ENCODE assay signal across 8 mouse cellular contexts in the genomic region with DNA sequence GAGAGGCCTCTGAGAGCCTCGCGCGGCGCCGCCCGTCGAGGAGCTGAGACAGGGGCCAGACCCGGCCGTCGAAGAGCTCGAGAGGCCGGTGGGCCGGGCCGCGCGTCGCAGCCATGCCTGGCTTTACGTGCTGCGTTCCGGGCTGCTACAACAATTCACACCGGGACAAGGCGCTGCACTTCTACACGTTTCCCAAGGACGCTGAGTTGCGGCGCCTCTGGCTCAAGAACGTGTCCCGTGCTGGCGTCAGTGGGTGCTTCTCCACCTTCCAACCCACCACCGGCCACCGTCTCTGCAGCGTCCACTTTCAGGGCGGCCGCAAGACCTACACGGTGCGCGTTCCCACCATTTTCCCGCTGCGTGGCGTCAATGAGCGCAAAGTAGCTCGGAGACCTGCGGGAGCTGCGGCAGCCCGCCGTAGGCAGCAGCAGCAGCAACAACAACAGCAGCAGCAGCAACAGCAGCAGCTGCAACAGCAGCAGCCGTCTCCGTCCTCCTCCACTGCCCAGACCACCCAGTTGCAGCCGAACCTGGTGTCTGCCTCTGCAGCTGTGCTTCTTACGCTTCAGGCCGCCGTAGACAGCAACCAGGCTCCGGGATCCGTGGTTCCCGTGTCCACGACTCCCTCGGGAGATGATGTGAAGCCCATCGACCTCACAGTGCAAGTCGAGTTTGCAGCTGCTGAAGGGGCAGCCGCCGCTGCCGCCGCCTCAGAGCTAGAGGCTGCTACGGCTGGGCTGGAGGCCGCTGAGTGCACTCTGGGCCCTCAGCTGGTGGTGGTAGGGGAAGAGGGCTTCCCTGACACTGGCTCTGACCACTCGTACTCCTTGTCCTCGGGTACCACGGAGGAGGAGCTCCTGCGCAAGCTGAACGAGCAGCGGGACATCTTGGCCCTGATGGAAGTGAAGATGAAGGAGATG. TPM values are rescaled to one million over a fixed set of nuclear protein-coding genes. Genes with fewer than 3 reads are reported as not detected.
DNase-seq lines count a peak whose midpoint lies in the region; ATAC-seq and TF ChIP-seq lines count a peak whose summit lies in the region.
"Had no signal": no experiment of that assay in that cellular context is flagged by ENCODE, and none has a peak within 500 bp of the region (broad histone marks: within the 10 kb centered on the region; RNA-seq: fewer than 3 reads in every experiment).

No protein-coding gene starts in this region.

- no peaks in the 10 kb centered on the region for H3K9me3 ChIP-seq in G1E (replicated peaks)
- no peaks in the 10 kb centered on the region for H3K9me3 ChIP-seq in forebrain, embryonic 11.5 days (ENCODE audit: control insufficient read depth, low read length)
- no peaks in the 10 kb centered on the region for H3K9me3 ChIP-seq in hindbrain, embryonic 11.5 days (ENCODE audit: control insufficient read depth, low read length)
- no peaks in the 10 kb centered on the region for H3K9me3 ChIP-seq in megakaryocyte, embryonic 14.5 days

- H3K36me3 ChIP-seq in G1E (replicated peaks) = peaks cover 27% of the 10 kb centered on the region
- no peaks in the 10 kb centered on the region for H3K36me3 ChIP-seq in forebrain, embryonic 11.5 days (ENCODE audit: control insufficient read depth, insufficient read depth, low read length)
- H3K36me3 ChIP-seq in hindbrain, embryonic 11.5 days (ENCODE audit: control insufficient read depth, insufficient read depth, low read length) = no peaks in the 10 kb centered on the region
- peaks cover 16% of the 10 kb centered on the region for H3K36me3 ChIP-seq in megakaryocyte, embryonic 14.5 days (replicated peaks; ENCODE audit: low read length)

- intact Hi-C loops in left cerebral cortex, postnatal 10 days (cut with DNase I) = loop anchor here (10.0 kb wide), 1 partner anchor 79 kb away; a partner anchor contains a TSS

- WGBS in bone marrow, adult 2 months = under 1% methylated on average over 71 of the region's 71 CpGs
- under 1% methylated on average over 70 of the region's 71 CpGs for WGBS in forebrain, embryonic 11.5 days
- WGBS in hindbrain, embryonic 11.5 days = under 1% methylated on average over 54 of the region's 71 CpGs

- peaks cover 61% of the 10 kb centered on the region for H3K4me1 ChIP-seq in G1E (ENCODE audit: insufficient read depth, low read depth, low read length)
- peaks cover 3% of the 10 kb centered on the region; the same call in 1 of the 2 replicates for H3K4me1 ChIP-seq in bone marrow, adult 2 months (ENCODE audit: control insufficient read depth, insufficient read depth, low read length)
- peaks cover 17% of the 10 kb centered on the region for H3K4me1 ChIP-seq in forebrain, embryonic 11.5 days (replicated peaks; ENCODE audit: control insufficient read depth, insufficient read depth, low read length)
- H3K4me1 ChIP-seq in hindbrain, embryonic 11.5 days (replicated peaks; ENCODE audit: control insufficient read depth, insufficient read depth, low read length) = peaks cover 11% of the 10 kb centered on the region
- peaks cover 67% of the 10 kb centered on the region for H3K4me1 ChIP-seq in megakaryocyte, embryonic 14.5 days

- no peak for ATAC-seq in G1E (ENCODE audit: extremely low read depth, insufficient number of reproducible peaks, low FRiP score, poor library complexity, severe bottlenecking)
- ATAC-seq in forebrain, embryonic 11.5 days (replicated peaks; ENCODE audit: low FRiP score) = peak; percentile 11; the same call in 1 of the 2 replicates
- peak; percentile 23; the same call in 1 of the 2 replicates for ATAC-seq in hindbrain, embryonic 11.5 days (ENCODE audit: low FRiP score)

- H3K27ac ChIP-seq in bone marrow, adult 2 months (ENCODE audit: control insufficient read depth, insufficient read depth, low read depth, low read length, poor library complexity) = peak overlapping the region; percentile 85
- peak overlapping the region; percentile 46 for H3K27ac ChIP-seq in forebrain, embryonic 11.5 days (ENCODE audit: low read depth, low read length)
- peak overlapping the region; percentile 82 for H3K27ac ChIP-seq in hindbrain, embryonic 11.5 days (ENCODE audit: low read depth, low read length)

- H3K4me3 ChIP-seq in G1E (ENCODE audit: low read depth, low read length) = peak overlapping the region; percentile 77
- H3K4me3 ChIP-seq in bone marrow, adult 2 months (replicated peaks; ENCODE audit: control insufficient read depth, low read depth, low read length) = peak overlapping the region; percentile 84
- peak overlapping the region; percentile 78 for H3K4me3 ChIP-seq in forebrain, embryonic 11.5 days (ENCODE audit: low read depth, low read length)
- peak overlapping the region; percentile 78 for H3K4me3 ChIP-seq in hindbrain, embryonic 11.5 days (ENCODE audit: low read depth, low read length)
- peak overlapping the region; percentile 100 for H3K4me3 ChIP-seq in megakaryocyte, embryonic 14.5 days (replicated peaks)

- TF ChIP-seq CTCF in G1E (IDR thresholded peaks at IDR 0.05; ENCODE audit: low read depth, low read length) = no peak
- no peak for TF ChIP-seq CTCF in bone marrow, adult 2 months (IDR thresholded peaks at IDR 0.05; ENCODE audit: control insufficient read depth, insufficient read depth, low read length)

- peak; percentile 27; the same call in 1 of the 2 replicates for TF ChIP-seq POLR2A in bone marrow, adult 2 months (IDR thresholded peaks at IDR 0.05; ENCODE audit: borderline replicate concordance, control insufficient read depth, low read depth, low read length)

- H3K9ac ChIP-seq in forebrain, embryonic 11.5 days (ENCODE audit: low read length) = peak overlapping the region; percentile 79
- peak overlapping the region; percentile 86 for H3K9ac ChIP-seq in hindbrain, embryonic 11.5 days (ENCODE audit: low read depth, low read length)

- H3K27me3 ChIP-seq in G1E (ENCODE audit: insufficient read depth, low read length) = no peaks in the 10 kb centered on the region
- no peaks in the 10 kb centered on the region for H3K27me3 ChIP-seq in forebrain, embryonic 11.5 days (ENCODE audit: control insufficient read depth, insufficient read depth, low read length)
- no peaks in the 10 kb centered on the region for H3K27me3 ChIP-seq in hindbrain, embryonic 11.5 days (ENCODE audit: control insufficient read depth, insufficient read depth, low read length)
- H3K27me3 ChIP-seq in megakaryocyte, embryonic 14.5 days (replicated peaks) = no peaks in the 10 kb centered on the region

- H3K4me2 ChIP-seq in forebrain, embryonic 11.5 days (ENCODE audit: low read depth, low read length, severe bottlenecking) = peak overlapping the region; percentile 97
- peak overlapping the region; percentile 96 for H3K4me2 ChIP-seq in hindbrain, embryonic 11.5 days (replicated peaks; ENCODE audit: low read depth, low read length)

- DNase-seq in G1E (ENCODE audit: low spot score) = peak; percentile 18
- DNase-seq in forebrain, embryonic 11.5 days (ENCODE audit: low spot score) = no peak
- DNase-seq in hindbrain, embryonic 11.5 days (ENCODE audit: low spot score) = peak; percentile 65
- peak; percentile 36 to 76 for DNase-seq in left cerebral cortex, postnatal 10 days (ENCODE audit: extremely low spot score in 1 of 2, low spot score in 2 of 2)
- peak; percentile 21 to 22 for DNase-seq in spleen, postnatal 36 days (ENCODE audit: low spot score in 2 of 2)

RNA-seq across cellular contexts. Expression of a gene that starts 0.6 kb away (rescaled TPM):
- total RNA-seq in G1E (2014; fragmentation: Nextera tagmentation) (18.1 and 22.5 TPM in 2 replicates), G1E (2017) (35.8 and 42.5 TPM in 2 replicates)
- polyA plus RNA-seq in G1E (2012) = 31.7 and 34.2 TPM in 2 replicates
- polyA plus RNA-seq in bone marrow, adult 2 months (2011; ENCODE audit: insufficient read depth, insufficient read length, low replicate concordance, missing spikeins) = 9.8 and 12.6 TPM in 2 replicates
- polyA plus RNA-seq in forebrain, embryonic 11.5 days (2014; fragmentation: Nextera tagmentation; extraction: Ambion mirVana) = 85.6 and 87.3 TPM in 2 replicates
- 60.5 and 66.7 TPM in 2 replicates for polyA plus RNA-seq in hindbrain, embryonic 11.5 days (2014; fragmentation: Nextera tagmentation; extraction: Ambion mirVana)
- 10 to 100 TPM; 33.2 to 34.9 TPM for total RNA-seq in left cerebral cortex, postnatal 10 days (2021)
- polyA plus RNA-seq in megakaryocyte, embryonic 14.5 days (2012; ENCODE audit: insufficient read depth, low replicate concordance) = 12.4 and 38.2 TPM in 2 replicates

RNA-seq across cellular contexts. Expression of a gene that starts 2.4 kb away (rescaled TPM):
- total RNA-seq in G1E (2014; fragmentation: Nextera tagmentation) (25.2 and 31.4 TPM in 2 replicates), G1E (2017) (14.4 and 14.6 TPM in 2 replicates)
- polyA plus RNA-seq in G1E (2012) = 12.7 and 12.9 TPM in 2 replicates
- polyA plus RNA-seq in bone marrow, adult 2 months (2011; ENCODE audit: insufficient read depth, insufficient read length, low replicate concordance, missing spikeins) = 30.3 and 73.2 TPM in 2 replicates
- polyA plus RNA-seq in forebrain, embryonic 11.5 days (2014; fragmentation: Nextera tagmentation; extraction: Ambion mirVana) = 59.7 and 62.0 TPM in 2 replicates
- polyA plus RNA-seq in hindbrain, embryonic 11.5 days (2014; fragmentation: Nextera tagmentation; extraction: Ambion mirVana) = 55.4 TPM in 2 replicates
- 10 to 100 TPM; 23.7 to 26.0 TPM for total RNA-seq in left cerebral cortex, postnatal 10 days (2021)
- 22.5 and 23.5 TPM in 2 replicates for polyA plus RNA-seq in megakaryocyte, embryonic 14.5 days (2012; ENCODE audit: insufficient read depth, low replicate concordance)

RNA-seq across cellular contexts. Expression of a gene that starts 4.9 kb away (rescaled TPM):
- total RNA-seq in G1E (2014; fragmentation: Nextera tagmentation) (378 and 465 TPM in 2 replicates), G1E (2017) (87.1 and 116 TPM in 2 replicates)
- polyA plus RNA-seq in G1E (2012) = 284 and 322 TPM in 2 replicates
- 35.2 and 54.8 TPM in 2 replicates for polyA plus RNA-seq in bone marrow, adult 2 months (2011; ENCODE audit: insufficient read depth, insufficient read length, low replicate concordance, missing spikeins)
- 355 and 371 TPM in 2 replicates for polyA plus RNA-seq in forebrain, embryonic 11.5 days (2014; fragmentation: Nextera tagmentation; extraction: Ambion mirVana)
- 256 and 278 TPM in 2 replicates for polyA plus RNA-seq in hindbrain, embryonic 11.5 days (2014; fragmentation: Nextera tagmentation; extraction: Ambion mirVana)
- total RNA-seq in left cerebral cortex, postnatal 10 days (2021) = 10 to 100 TPM; 28.7 to 38.1 TPM
- 5.8 and 51.6 TPM in 2 replicates for polyA plus RNA-seq in megakaryocyte, embryonic 14.5 days (2012; ENCODE audit: insufficient read depth, low replicate concordance)

RNA-seq across cellular contexts. Expression of a gene that starts 25.2 kb away (rescaled TPM):
- total RNA-seq in G1E (2014; fragmentation: Nextera tagmentation) (32.7 and 53.4 TPM in 2 replicates), G1E (2017) (39.7 and 43.0 TPM in 2 replicates)
- 27.4 and 29.7 TPM in 2 replicates for polyA plus RNA-seq in G1E (2012)
- polyA plus RNA-seq in bone marrow, adult 2 months (2011; ENCODE audit: insufficient read depth, insufficient read length, low replicate concordance, missing spikeins) = 18.9 and 44.1 TPM in 2 replicates
- 62.7 and 65.2 TPM in 2 replicates for polyA plus RNA-seq in forebrain, embryonic 11.5 days (2014; fragmentation: Nextera tagmentation; extraction: Ambion mirVana)
- polyA plus RNA-seq in hindbrain, embryonic 11.5 days (2014; fragmentation: Nextera tagmentation; extraction: Ambion mirVana) = 31.9 and 32.6 TPM in 2 replicates
- 10 to 100 TPM; 62.7 to 66.5 TPM for total RNA-seq in left cerebral cortex, postnatal 10 days (2021)
- 8.0 and 13.1 TPM in 2 replicates for polyA plus RNA-seq in megakaryocyte, embryonic 14.5 days (2012; ENCODE audit: insufficient read depth, low replicate concordance)

RNA-seq across cellular contexts. Expression of a gene that starts 28.0 kb away (rescaled TPM):
- total RNA-seq in G1E (2014; fragmentation: Nextera tagmentation) (not detected in 2 replicates), G1E (2017) (0.06 and 0.16 TPM in 2 replicates)
- not detected in 2 replicates for polyA plus RNA-seq in G1E (2012)
- polyA plus RNA-seq in bone marrow, adult 2 months (2011; ENCODE audit: insufficient read depth, insufficient read length, low replicate concordance, missing spikeins) = 3.6 TPM in 1 of 2 replicates, not detected in the other
- 0.21 and 0.23 TPM in 2 replicates for polyA plus RNA-seq in forebrain, embryonic 11.5 days (2014; fragmentation: Nextera tagmentation; extraction: Ambion mirVana)
- 1.2 and 1.4 TPM in 2 replicates for polyA plus RNA-seq in hindbrain, embryonic 11.5 days (2014; fragmentation: Nextera tagmentation; extraction: Ambion mirVana)
- total RNA-seq in left cerebral cortex, postnatal 10 days (2021) = not detected
- not detected in 2 replicates for polyA plus RNA-seq in megakaryocyte, embryonic 14.5 days (2012; ENCODE audit: insufficient read depth, low replicate concordance)
- total RNA-seq: heart, adult 18-20 months had no signal
